10 mouse cellular contexts compared by ENCODE assay signal in the genomic region with DNA sequence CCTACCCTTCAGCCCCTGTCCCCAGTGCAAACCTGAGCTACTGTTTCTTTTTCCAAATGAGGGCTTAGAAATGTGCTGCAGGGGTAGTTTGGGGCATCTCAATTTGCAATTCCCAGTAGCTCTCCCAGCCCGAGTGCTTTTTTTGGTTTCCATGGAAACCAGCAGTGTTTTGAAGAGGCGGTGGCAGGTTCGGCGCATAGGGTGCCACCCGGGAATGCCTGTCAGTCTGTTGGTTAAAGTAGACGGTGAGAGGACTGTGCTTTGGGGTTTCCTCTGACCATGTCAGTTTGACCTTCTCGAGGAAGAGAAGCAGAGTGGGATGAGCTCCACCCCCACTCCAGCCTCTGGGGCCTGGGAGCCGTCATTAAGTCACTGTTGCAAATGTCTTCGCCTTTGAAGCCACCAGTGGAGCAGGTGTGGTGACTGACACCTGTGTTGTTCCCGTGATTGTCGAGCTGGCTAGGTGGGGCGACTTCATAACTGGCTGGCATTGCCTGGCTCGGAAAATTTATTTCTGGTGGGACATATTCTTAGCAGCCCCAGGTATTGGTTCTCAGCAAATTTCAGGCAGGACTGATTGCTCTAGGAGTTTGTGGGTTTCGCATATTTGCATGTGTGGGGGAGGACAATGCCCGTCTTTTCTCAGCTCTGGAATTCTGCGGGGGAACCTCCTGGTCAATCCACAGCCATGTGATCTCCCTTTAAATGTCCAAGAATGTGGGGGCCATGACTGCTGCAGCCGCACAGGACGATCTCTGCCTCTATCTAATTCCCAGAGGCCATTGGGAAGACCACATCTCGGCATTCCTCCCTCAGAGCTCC. TPM values are rescaled to one million over a fixed set of nuclear protein-coding genes. Genes with fewer than 3 reads are reported as not detected.
DNase-seq lines count a peak whose midpoint lies in the region; ATAC-seq and TF ChIP-seq lines count a peak whose summit lies in the region.
"Had no signal": no experiment of that assay in that cellular context is flagged by ENCODE, and none has a peak within 500 bp of the region (broad histone marks: within the 10 kb centered on the region; RNA-seq: fewer than 3 reads in every experiment).

No protein-coding gene starts in this region.

- TF ChIP-seq CTCF in kidney, postnatal 0 days (IDR thresholded peaks at IDR 0.05; ENCODE audit: low read depth), result no peak
- no peak for TF ChIP-seq CTCF in kidney, adult 2 months (conservative IDR thresholded peaks at IDR 0.05; ENCODE audit: insufficient read depth, insufficient read length, low read depth, low read length)

- no peaks in the 10 kb centered on the region for H3K36me3 ChIP-seq in kidney, postnatal 0 days (ENCODE audit: insufficient read depth, low read length)
- H3K36me3 ChIP-seq in kidney, adult 2 months (ENCODE audit: control insufficient read depth, insufficient read depth, low read length), result no peaks in the 10 kb centered on the region
- H3K36me3 ChIP-seq in forebrain, embryonic 10.5 days (replicated peaks), result no peaks in the 10 kb centered on the region

- peak; percentile 59 for DNase-seq in kidney, postnatal 0 days (ENCODE audit: low spot score)
- DNase-seq in kidney, adult 2 months, result no peak
- DNase-seq in forebrain, embryonic 10.5 days (ENCODE audit: extremely low spot score, low spot score), result peak; percentile 62
- DNase-seq in left cerebral cortex, postnatal 25 days (ENCODE audit: low spot score in 2 of 2), result peak; percentile 76 to 87
- DNase-seq in right cerebral cortex, adult 2 months (ENCODE audit: low spot score in 2 of 2), result peak; percentile 69 to 75
- DNase-seq in adrenal gland, adult 8-10 months, result no peak

- 10% methylated on average over 19 of the region's 19 CpGs for WGBS in kidney, postnatal 0 days
- 9% methylated on average over 19 of the region's 19 CpGs for WGBS in kidney, adult 2 months
- WGBS in forebrain, embryonic 10.5 days, result 22% methylated on average over 19 of the region's 19 CpGs

- H3K9ac ChIP-seq in kidney, postnatal 0 days (ENCODE audit: low read depth, low read length), result no peak overlapping the region

- no peak for TF ChIP-seq POLR2A in kidney, adult 2 months (IDR thresholded peaks at IDR 0.05; ENCODE audit: low read depth, low read length)

- no peak overlapping the region for H3K4me3 ChIP-seq in kidney, postnatal 0 days (replicated peaks; ENCODE audit: low read depth, low read length)
- no peak overlapping the region for H3K4me3 ChIP-seq in kidney, adult 2 months (ENCODE audit: insufficient read depth, low read depth, low read length)
- peak overlapping the region; percentile 29 for H3K4me3 ChIP-seq in forebrain, embryonic 10.5 days

- H3K4me1 ChIP-seq in kidney, postnatal 0 days (replicated peaks; ENCODE audit: insufficient read depth, low read length), result 0 out of 2 replicates have a peak, but pooled peaks cover 6% of the 10 kb centered on the region
- H3K4me1 ChIP-seq in kidney, adult 2 months (ENCODE audit: control insufficient read depth, insufficient read depth, low read length), result no peaks in the 10 kb centered on the region
- peaks cover 29% of the 10 kb centered on the region for H3K4me1 ChIP-seq in forebrain, embryonic 10.5 days

- H3K9me3 ChIP-seq in kidney, postnatal 0 days (replicated peaks; ENCODE audit: low read length), result no peaks in the 10 kb centered on the region
- no peaks in the 10 kb centered on the region for H3K9me3 ChIP-seq in forebrain, embryonic 10.5 days

- intact Hi-C loops in left cerebral cortex, postnatal 25 days (cut with DNase I), result no loop called here

- H3K27me3 ChIP-seq in kidney, postnatal 0 days (ENCODE audit: insufficient read depth, low read length), result no peaks in the 10 kb centered on the region
- no peaks in the 10 kb centered on the region for H3K27me3 ChIP-seq in kidney, adult 2 months (replicated peaks; ENCODE audit: control insufficient read depth, insufficient read depth, low read length)
- H3K27me3 ChIP-seq in forebrain, embryonic 10.5 days (ENCODE audit: poor library complexity, severe bottlenecking), result peaks cover 18% of the 10 kb centered on the region; the same call in 1 of the 2 replicates

- H3K4me2 ChIP-seq in kidney, postnatal 0 days (ENCODE audit: low read length), result peak overlapping the region; percentile 13; the same call in 1 of the 2 replicates

- 0 out of 2 replicates have a peak, but pooled peaks have one; percentile 27 for ATAC-seq in kidney, postnatal 0 days (replicated peaks; ENCODE audit: low FRiP score, low read depth)
- ATAC-seq in megakaryocyte, adult 5-6 weeks (ENCODE audit: poor library complexity, severe bottlenecking), result no peak
- no peak for ATAC-seq in CD4-positive, CD25-positive, alpha-beta regulatory T cell, adult 4 months

- no peak overlapping the region for H3K27ac ChIP-seq in kidney, postnatal 0 days
- no peak overlapping the region for H3K27ac ChIP-seq in kidney, adult 2 months (ENCODE audit: insufficient read depth, low read depth, low read length)
- H3K27ac ChIP-seq in forebrain, embryonic 10.5 days, result 0 out of 2 replicates have a peak overlapping the region, but pooled peaks have one; percentile 51

RNA-seq across cellular contexts. Expression of gene Asphd2, which starts 17.1 kb away (rescaled TPM):
- 5.4 and 5.9 TPM in 2 replicates for polyA plus RNA-seq in kidney, postnatal 0 days (2015; fragmentation: Nextera tagmentation; extraction: Ambion mirVana)
- 0.20 and 0.45 TPM in 2 replicates for polyA plus RNA-seq in kidney, adult 2 months (2012; rRNA removed)
- polyA plus RNA-seq in forebrain, embryonic 10.5 days (2016; fragmentation: Nextera tagmentation; extraction: Ambion mirVana), result 11.9 and 15.0 TPM in 2 replicates
- total RNA-seq in left cerebral cortex, postnatal 25 days (2021), result 100 to 1,000 TPM; 176 TPM
- not detected in 2 replicates for total RNA-seq in megakaryocyte, adult 5-6 weeks (2015)
- not detected in 2 replicates for total RNA-seq in megakaryocyte, adult 5-6 weeks (2017)
- polyA plus RNA-seq in CD4-positive, CD25-positive, alpha-beta regulatory T cell, adult 4 months (2017; shearing (Covaris generic)), result not detected
- 1 to 10 TPM; 2.2 to 6.9 (median 3.5) TPM for total RNA-seq in adrenal gland, adult 8-10 months (2022)
- total RNA-seq: CH12.LX had no signal

RNA-seq across cellular contexts. Expression of gene Gm6588, which starts 37.5 kb away (rescaled TPM):
- polyA plus RNA-seq in kidney, postnatal 0 days (2015; fragmentation: Nextera tagmentation; extraction: Ambion mirVana), result not detected in 2 replicates
- not detected in 2 replicates for polyA plus RNA-seq in kidney, adult 2 months (2012; rRNA removed)
- polyA plus RNA-seq in forebrain, embryonic 10.5 days (2016; fragmentation: Nextera tagmentation; extraction: Ambion mirVana), result 0.06 TPM in 1 of 2 replicates, not detected in the other
- total RNA-seq in left cerebral cortex, postnatal 25 days (2021), result not detected
- not detected in 2 replicates for total RNA-seq in megakaryocyte, adult 5-6 weeks (2015)
- not detected in 2 replicates for total RNA-seq in megakaryocyte, adult 5-6 weeks (2017)
- not detected for polyA plus RNA-seq in CD4-positive, CD25-positive, alpha-beta regulatory T cell, adult 4 months (2017; shearing (Covaris generic))
- total RNA-seq in adrenal gland, adult 8-10 months (2022), result not detected
- total RNA-seq: CH12.LX; left cerebral cortex, adult 8-10 months had no signal

RNA-seq across cellular contexts. Expression of gene Gm6583, which starts 55.9 kb away (rescaled TPM):
- 0.08 and 0.10 TPM in 2 replicates for polyA plus RNA-seq in kidney, postnatal 0 days (2015; fragmentation: Nextera tagmentation; extraction: Ambion mirVana)
- not detected in 2 replicates for polyA plus RNA-seq in kidney, adult 2 months (2012; rRNA removed)
- polyA plus RNA-seq in forebrain, embryonic 10.5 days (2016; fragmentation: Nextera tagmentation; extraction: Ambion mirVana), result 0.19 and 0.31 TPM in 2 replicates
- not detected for total RNA-seq in left cerebral cortex, postnatal 25 days (2021)
- total RNA-seq in megakaryocyte, adult 5-6 weeks (2015), result 0.23 TPM in 1 of 2 replicates, not detected in the other
- total RNA-seq in megakaryocyte, adult 5-6 weeks (2017), result 0.73 and 1.2 TPM in 2 replicates
- polyA plus RNA-seq in CD4-positive, CD25-positive, alpha-beta regulatory T cell, adult 4 months (2017; shearing (Covaris generic)), result under 1 TPM in 1 of 2 experiments, not detected in 1; 0.28 TPM
- total RNA-seq in adrenal gland, adult 8-10 months (2022), result under 1 TPM in 2 of 4 experiments, not detected in 2; 0.17 TPM
- total RNA-seq: CH12.LX had no signal

Comparison
In these comparisons a context has a peak if more than half of its experiments do, and no peak if none do; other contexts are left out.
1. DNase-seq: peak in kidney, postnatal 0 days (single experiment), forebrain, embryonic 10.5 days (single experiment), left cerebral cortex, postnatal 25 days (2 of 2) and right cerebral cortex, adult 2 months (2 of 2); none in kidney, adult 2 months (single experiment) and adrenal gland, adult 8-10 months (single experiment).